Mouse (Mus musculus) forebrain, embryonic 12.5 days (tissue): ENCODE results near the gene Tmco1. TPM values are rescaled to one million over a fixed set of nuclear protein-coding genes. Genes with fewer than 3 reads are reported as not detected.

ENCODE experiments used
- ATAC-seq: fragments of 200-750 bp; cut with Nextera tagmentation; 2 replicates; pipeline ENCODE4 v1.8.0; 2017; ENCODE audit warnings: moderate TSS enrichment; ENCODE audit not compliant: low FRiP score
- H3K27ac ChIP-seq: fragments of 300-500 bp; sonication (generic); 2 replicates; pipeline ENCODE4 v1.5.1; 2016; ENCODE audit warnings: mild to moderate bottlenecking
- H3K27me3 ChIP-seq: fragments of 300-500 bp; sonication (generic); 2 replicates; pipeline ENCODE4 v1.6.1; 2016; ENCODE audit warnings: mild to moderate bottlenecking
- H3K36me3 ChIP-seq: fragments of 300-500 bp; sonication (generic); replicated peaks from 2 replicates; pipeline ENCODE4 v1.6.1; 2016; ENCODE audit warnings: mild to moderate bottlenecking
- H3K4me1 ChIP-seq: fragments of 300-500 bp; sonication (generic); 2 replicates; pipeline ENCODE4 v1.6.1; 2016
- H3K4me2 ChIP-seq: fragments of 300-500 bp; sonication (generic); 2 replicates; pipeline ENCODE4 v1.6.1; 2016; ENCODE audit warnings: mild to moderate bottlenecking, moderate library complexity
- H3K4me3 ChIP-seq: fragments of 300-500 bp; sonication (generic); replicated peaks from 2 replicates; pipeline ENCODE4 v1.5.1; 2016; ENCODE audit warnings: mild to moderate bottlenecking
- H3K9ac ChIP-seq: fragments of 300-500 bp; sonication (generic); 2 replicates; pipeline ENCODE4 v1.6.1; 2016; ENCODE audit warnings: mild to moderate bottlenecking
- H3K9me3 ChIP-seq: fragments of 300-500 bp; sonication (generic); 2 replicates; pipeline ENCODE4 v1.6.1; 2016
- WGBS: fragments of 180-500 bp; shearing (Covaris S2); methylation state at CpG from one replicate; pipeline ENCODE4 v1.1.7; 2016; 5-methylcytosine and 5-hydroxymethylcytosine counted together
- polyA plus RNA-seq: library from polyadenylated mRNA; unstranded; fragments of >200 nt; fragmentation: Nextera tagmentation; extraction: Ambion mirVana; gene quantifications from 2 replicates; pipeline ENCODE4 v1.2.1, GENCODE M21; 2016

The Tmco1 gene
- 68.3 and 70.9 TPM in 2 replicates for polyA plus RNA-seq

DNA sequence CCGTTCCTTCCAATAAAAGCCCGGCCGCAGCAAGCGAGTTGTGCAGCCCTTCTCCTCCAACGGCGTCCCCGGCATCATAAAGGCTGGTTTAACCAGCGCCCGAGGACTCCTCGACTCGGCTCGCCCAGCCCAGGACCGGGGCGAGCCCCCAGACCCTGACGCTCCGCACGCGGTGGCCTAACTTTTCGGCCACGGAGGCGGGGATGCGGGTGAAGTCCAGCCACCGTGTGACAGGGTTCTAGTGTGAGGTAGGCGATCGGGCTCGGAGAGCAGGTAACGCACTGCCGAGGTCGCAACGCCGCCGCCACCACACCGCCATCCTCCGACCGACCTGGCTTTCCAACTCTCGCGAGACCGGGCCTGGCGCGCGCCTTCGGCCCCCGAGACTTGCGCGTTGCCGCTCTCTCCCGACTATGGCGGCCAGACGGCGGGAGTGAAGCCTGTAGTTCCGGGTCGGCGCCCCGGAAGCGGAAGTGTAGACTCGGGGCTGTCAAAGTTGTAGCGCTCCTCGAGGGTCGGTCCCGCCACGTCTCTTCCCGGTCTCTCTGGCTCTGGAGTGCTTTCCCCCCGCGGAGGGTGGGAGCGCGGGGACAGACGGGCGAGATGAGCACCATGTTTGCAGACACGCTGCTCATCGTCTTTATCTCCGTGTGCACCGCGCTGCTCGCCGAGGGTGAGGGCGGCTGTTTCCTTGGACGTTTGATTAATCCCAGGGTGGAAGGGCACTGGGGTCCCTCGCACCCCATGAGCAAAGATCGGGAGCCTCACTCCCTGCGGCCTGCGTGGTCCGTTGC is at the start of gene Tmco1:
TSS of gene Tmco1 (plus strand) at position 118 of the 794 bp plus-strand sequence.
- no peaks in the 10 kb centered on the region for H3K9me3 ChIP-seq
- H3K36me3 ChIP-seq: peaks cover 11% of the 10 kb centered on the region
- ATAC-seq: peak; percentile 97
- WGBS: under 1% methylated on average over 82 of the region's 82 CpGs
- H3K4me3 ChIP-seq: peak within 1 kb of the TSS; percentile 74
- peak within 1 kb of the TSS; percentile 76 for H3K4me2 ChIP-seq
- H3K27ac ChIP-seq: peak within 1 kb of the TSS; percentile 95
- H3K4me1 ChIP-seq: peaks cover 17% of the 10 kb centered on the region
- H3K9ac ChIP-seq: peak within 1 kb of the TSS; percentile 83
- no peaks in the 10 kb centered on the region for H3K27me3 ChIP-seq

DNA sequence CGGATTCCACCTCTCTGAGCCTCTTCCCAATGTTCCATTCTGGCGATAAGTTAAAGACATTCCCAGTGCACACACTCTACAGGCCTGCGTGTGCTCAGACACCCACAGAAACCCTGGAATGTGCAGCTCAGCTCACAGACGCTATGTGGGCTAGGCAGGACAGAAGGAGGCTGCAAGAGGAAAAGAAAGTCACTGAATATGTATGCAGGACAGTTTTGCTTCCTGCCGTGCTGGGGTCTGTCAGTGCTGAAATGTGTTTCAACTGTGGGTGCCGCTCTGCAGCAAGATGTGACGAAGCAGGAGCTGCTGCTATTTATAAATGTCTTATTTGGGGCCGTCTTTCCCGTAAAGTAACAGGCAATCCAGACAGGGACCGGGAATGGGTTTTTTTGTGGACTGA is 48.5 kb upstream of the Tmco1 start:
- no peak overlapping the region for H3K9ac ChIP-seq
- H3K4me1 ChIP-seq: peaks cover 11% of the 10 kb centered on the region; the same call in 1 of the 2 replicates
- no peak overlapping the region for H3K4me3 ChIP-seq
- no peak for ATAC-seq
- no peak overlapping the region for H3K4me2 ChIP-seq
- no peaks in the 10 kb centered on the region for H3K9me3 ChIP-seq
- H3K27me3 ChIP-seq: no peaks in the 10 kb centered on the region
- 80% methylated on average over 10 of the region's 10 CpGs for WGBS
- H3K27ac ChIP-seq: no peak overlapping the region
- H3K36me3 ChIP-seq: no peaks in the 10 kb centered on the region

DNA sequence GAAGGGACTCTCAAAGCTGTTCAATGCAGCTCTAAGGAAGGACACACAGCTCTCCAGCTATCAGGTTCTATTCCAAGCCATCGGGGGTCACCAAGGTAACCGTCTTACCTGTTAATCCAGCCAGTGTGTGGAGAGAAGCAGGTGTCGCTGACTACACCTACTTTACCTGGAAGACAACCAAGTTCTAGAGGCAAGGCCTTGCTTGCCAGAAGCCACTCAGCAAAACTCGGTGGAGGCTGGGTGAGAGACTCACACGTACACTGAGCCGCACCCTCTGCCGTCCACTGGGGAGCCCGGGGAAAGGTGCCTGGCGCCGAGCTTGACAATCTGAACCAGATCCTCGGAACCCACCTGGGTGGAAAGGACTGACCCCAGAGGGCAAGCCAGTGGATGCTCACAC is 46.4 kb upstream of the Tmco1 start:
- Histone ChIP-seq H3K9ac (no peak overlapping the region), H3K4me1 (peaks cover 11% of the 10 kb centered on the region; the same call in 1 of the 2 replicates), H3K27ac (no peak overlapping the region), H3K4me2 (no peak overlapping the region), H3K36me3 (no peaks in the 10 kb centered on the region), H3K4me3 (no peak overlapping the region), H3K9me3 (no peaks in the 10 kb centered on the region), H3K27me3 (no peaks in the 10 kb centered on the region)
- WGBS: 95% methylated on average over 11 of the region's 11 CpGs
- no peak for ATAC-seq

DNA sequence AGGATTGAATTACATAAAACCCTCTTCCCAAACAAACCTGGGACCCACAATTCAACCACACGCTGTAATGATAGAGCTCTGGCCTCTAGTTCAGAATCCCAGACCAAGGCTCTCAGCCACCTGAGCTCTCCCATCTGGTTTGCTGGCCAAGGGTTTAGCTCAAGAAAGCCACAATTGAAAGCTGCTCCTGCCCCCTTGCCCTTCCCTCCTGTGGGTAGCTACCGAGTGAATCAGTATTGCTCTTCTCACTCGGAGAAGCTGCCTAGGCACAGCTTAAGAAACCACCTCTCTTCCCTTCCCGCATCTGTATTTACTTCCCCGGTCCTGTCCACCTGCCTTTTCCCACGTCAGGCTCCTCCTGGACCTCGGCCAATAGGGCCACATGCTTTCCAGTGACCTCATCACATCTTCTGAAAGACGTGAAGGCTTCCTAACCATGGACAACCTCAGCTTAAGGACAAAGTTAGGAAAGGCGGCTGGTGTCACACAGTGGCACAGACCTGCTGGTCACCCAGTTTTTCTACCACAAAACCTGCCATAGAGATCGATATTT is 45.6 kb upstream of the Tmco1 start:
- WGBS: 80% methylated on average over 10 of the region's 10 CpGs
- no peak for ATAC-seq
- Histone ChIP-seq H3K4me3 (no peak overlapping the region), H3K27me3 (no peaks in the 10 kb centered on the region), H3K27ac (no peak overlapping the region), H3K36me3 (no peaks in the 10 kb centered on the region), H3K4me1 (peaks cover 13% of the 10 kb centered on the region; the same call in 1 of the 2 replicates), H3K9me3 (no peaks in the 10 kb centered on the region), H3K9ac (no peak overlapping the region), H3K4me2 (no peak overlapping the region)

DNA sequence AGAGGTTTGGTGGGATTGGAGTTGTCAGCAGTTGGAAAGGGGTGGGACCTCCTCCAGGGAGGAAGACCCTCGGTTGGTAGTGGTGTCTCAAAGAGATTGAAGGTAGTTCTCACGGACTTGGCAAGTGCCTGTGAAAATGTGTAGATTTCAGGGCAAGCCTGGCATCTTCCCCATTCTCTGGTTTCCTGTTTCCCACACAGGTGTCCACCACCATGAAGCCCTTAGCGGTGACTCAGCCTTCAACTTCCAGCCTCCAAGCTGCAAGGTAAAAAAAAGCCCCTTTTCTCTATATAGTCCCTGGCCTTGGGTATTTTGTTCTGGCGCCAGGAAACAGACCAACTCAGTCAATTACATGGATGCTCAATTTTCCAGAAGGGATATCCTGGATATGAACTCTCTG is 42.8 kb upstream of the Tmco1 start:
- WGBS: 86% methylated on average over 4 of the region's 4 CpGs

DNA sequence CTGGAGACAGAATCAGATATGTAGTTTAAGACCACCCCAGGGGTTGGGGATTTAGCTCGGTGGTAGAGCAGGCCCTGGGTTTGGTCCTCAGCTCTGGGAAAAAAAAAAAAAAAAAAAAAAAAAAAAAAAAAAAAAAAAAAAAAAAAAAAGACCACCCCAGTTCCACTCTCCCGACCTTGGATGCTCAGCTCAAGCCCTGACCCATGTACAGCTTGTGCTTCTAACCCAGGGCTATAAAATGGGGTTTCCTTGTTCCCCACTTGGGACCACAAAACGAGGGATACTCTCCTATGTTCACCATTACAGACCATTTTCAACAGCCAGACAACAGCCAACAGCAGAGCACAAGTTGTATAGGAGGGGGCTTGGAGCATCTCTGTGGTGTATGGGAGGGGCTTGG is 41.5 kb upstream of the Tmco1 start:
- Histone ChIP-seq H3K9me3 (no peaks in the 10 kb centered on the region), H3K27me3 (no peaks in the 10 kb centered on the region), H3K36me3 (no peaks in the 10 kb centered on the region), H3K27ac (no peak overlapping the region), H3K9ac (no peak overlapping the region), H3K4me1 (peaks cover 41% of the 10 kb centered on the region), H3K4me3 (no peak overlapping the region), H3K4me2 (no peak overlapping the region)
- WGBS: 78% methylated on average over 3 of the region's 3 CpGs
- no peak for ATAC-seq

More for the DNA sequence above, 42.8 kb upstream of the Tmco1 start:
- Histone ChIP-seq H3K9ac (no peak overlapping the region), H3K4me2 (no peak overlapping the region), H3K27ac (no peak overlapping the region), H3K27me3 (no peaks in the 10 kb centered on the region), H3K4me3 (no peak overlapping the region), H3K4me1 (peaks cover 28% of the 10 kb centered on the region), H3K36me3 (no peaks in the 10 kb centered on the region), H3K9me3 (no peaks in the 10 kb centered on the region)
- no peak for ATAC-seq

DNA sequence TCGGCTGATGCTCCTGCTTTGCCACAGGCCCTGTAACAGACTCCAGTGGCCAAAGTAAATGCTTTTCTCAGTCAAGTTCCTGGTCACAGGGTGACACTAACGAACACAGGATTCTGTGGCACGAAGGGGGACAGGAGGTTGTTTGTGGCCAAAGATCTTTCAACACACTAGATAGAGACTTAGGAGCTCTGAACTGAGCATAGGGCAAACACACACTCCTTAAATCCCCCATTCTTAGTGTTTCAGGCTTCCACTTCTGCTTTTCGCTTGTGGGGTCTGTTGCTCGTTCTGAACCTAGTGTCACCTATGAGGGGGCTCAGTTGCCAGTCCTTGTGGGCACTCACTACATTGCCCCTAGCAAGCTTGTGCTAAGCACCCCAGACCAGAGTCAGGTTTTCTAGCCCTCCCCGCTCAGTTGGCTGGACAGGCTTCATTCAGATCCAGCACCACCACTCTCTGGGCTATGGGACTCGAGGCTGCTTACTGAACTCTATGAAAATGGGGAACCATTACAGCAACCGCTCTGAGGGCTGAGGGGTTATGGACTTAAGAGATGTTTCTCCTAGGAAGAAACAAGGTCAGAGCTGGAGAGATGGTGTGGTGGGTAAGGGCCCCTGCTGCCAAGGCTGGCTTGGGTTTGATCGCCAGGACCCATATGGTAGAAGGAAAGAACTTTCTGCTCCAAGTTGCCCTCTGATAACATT is 39.7 kb upstream of the Tmco1 start:
- no peak for ATAC-seq
- H3K27me3 ChIP-seq: no peaks in the 10 kb centered on the region
- WGBS: 86% methylated on average over 9 of the region's 9 CpGs
- H3K9ac ChIP-seq: no peak overlapping the region
- no peak overlapping the region for H3K4me3 ChIP-seq
- no peaks in the 10 kb centered on the region for H3K36me3 ChIP-seq
- H3K4me1 ChIP-seq: peaks cover 48% of the 10 kb centered on the region
- H3K27ac ChIP-seq: no peak overlapping the region
- H3K4me2 ChIP-seq: no peak overlapping the region
- no peaks in the 10 kb centered on the region for H3K9me3 ChIP-seq

DNA sequence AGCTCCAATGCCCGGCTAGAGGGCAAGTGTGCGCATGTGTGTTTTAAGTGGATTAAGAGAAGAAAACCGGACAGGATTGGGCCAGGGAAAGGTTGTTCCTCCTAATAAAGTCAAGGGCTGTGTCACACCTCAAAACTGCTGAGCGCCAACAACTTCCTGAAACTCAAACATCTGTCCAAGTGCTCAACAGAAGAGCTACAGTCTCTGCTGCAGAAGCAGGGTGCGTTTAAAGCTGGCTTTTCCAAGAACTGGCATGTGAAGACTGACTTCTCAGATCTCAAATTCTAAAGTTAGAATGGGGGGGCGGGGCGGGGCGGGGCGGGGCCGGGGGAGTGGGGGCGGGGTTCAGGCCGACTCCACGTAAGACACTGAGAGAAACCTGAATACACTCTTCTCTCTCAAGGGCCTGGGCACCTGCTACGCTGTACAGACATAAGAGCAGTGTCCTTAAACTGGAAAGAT is 38.8 kb upstream of the Tmco1 start:
- H3K9me3 ChIP-seq: no peaks in the 10 kb centered on the region
- H3K27me3 ChIP-seq: no peaks in the 10 kb centered on the region
- peaks cover 53% of the 10 kb centered on the region for H3K4me1 ChIP-seq
- no peaks in the 10 kb centered on the region for H3K36me3 ChIP-seq
- 29% methylated on average over 14 of the region's 14 CpGs for WGBS
- H3K4me3 ChIP-seq: no peak overlapping the region
- ATAC-seq: no peak
- peak overlapping the region; percentile 49; the same call in 1 of the 2 replicates for H3K4me2 ChIP-seq
- 0 out of 2 replicates have a peak overlapping the region, but pooled peaks have one; percentile 61 for H3K27ac ChIP-seq
- no peak overlapping the region for H3K9ac ChIP-seq

DNA sequence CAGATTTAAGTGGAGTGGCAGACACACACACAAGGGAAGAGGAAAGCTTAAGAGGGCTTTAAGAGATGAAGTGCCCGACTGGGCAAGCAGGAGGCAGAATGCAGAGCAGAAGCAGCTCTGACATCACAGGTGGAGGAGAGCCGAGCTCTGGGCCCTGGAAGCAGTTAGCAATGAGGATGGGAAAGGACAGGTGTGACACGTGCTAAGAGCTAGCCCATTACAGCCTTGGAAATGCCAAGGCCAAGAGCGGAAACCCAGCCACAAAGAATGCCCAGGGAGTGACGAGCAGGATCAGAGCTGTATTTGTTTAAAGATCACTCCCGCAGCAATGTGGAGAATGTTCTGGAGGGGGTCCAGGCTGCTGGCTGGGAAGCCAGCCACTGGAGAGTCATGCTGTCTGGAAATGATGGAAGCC is 38.3 kb upstream of the Tmco1 start:
- Histone ChIP-seq H3K27me3 (no peaks in the 10 kb centered on the region), H3K4me1 (peaks cover 52% of the 10 kb centered on the region), H3K27ac (peak overlapping the region; percentile 61; the same call in 1 of the 2 replicates), H3K4me3 (no peak overlapping the region), H3K9ac (peak overlapping the region; percentile 40; the same call in 1 of the 2 replicates), H3K9me3 (no peaks in the 10 kb centered on the region), H3K4me2 (peak overlapping the region; percentile 49), H3K36me3 (no peaks in the 10 kb centered on the region)
- 17% methylated on average over 6 of the region's 6 CpGs for WGBS
- peak; percentile 21; the same call in 1 of the 2 replicates for ATAC-seq

DNA sequence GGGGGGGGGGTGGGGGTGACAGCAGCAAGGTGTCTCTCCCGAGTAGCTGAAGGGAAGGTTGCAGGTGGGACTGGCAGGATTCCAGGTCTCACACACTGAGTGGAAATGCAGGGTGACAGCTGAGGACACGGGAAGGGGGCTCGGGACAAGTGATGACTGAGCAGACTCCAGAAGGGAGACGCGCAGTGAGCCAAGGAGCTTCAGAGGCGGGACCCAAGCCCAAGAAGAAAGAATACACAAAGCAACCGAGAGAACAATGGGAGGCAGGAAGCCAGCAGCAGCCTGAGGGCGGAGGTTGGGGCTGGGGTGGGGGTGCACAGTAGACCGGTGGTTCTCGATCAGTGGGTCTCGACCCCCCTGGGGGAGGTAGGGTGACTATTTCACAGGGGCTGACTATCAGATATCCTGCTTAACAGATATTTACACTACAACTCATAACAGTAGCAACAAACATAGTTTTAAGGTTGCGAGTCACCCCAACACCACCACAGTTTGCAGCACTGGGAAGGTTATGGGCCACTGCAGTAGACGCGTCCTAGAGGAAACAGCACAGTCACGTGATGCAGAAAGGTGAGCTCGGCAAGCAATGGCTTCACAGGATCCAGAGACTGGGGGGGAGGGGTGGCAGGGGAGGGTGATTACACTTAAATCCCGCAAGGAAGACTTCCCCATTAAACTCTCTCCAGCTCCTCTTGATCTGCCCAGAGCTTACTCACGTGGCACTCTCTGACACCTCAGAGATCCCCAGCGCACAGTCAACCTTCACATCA is 37.7 kb upstream of the Tmco1 start:
- Histone ChIP-seq H3K9ac (peak overlapping the region; percentile 40; the same call in 1 of the 2 replicates), H3K4me1 (peaks cover 52% of the 10 kb centered on the region), H3K9me3 (no peaks in the 10 kb centered on the region), H3K4me2 (peak overlapping the region; percentile 49), H3K4me3 (peak overlapping the region; percentile 18), H3K27ac (peak overlapping the region; percentile 61; the same call in 1 of the 2 replicates), H3K27me3 (no peaks in the 10 kb centered on the region), H3K36me3 (no peaks in the 10 kb centered on the region)
- peak; percentile 48; the same call in 1 of the 2 replicates for ATAC-seq
- 8% methylated on average over 19 of the region's 19 CpGs for WGBS

DNA sequence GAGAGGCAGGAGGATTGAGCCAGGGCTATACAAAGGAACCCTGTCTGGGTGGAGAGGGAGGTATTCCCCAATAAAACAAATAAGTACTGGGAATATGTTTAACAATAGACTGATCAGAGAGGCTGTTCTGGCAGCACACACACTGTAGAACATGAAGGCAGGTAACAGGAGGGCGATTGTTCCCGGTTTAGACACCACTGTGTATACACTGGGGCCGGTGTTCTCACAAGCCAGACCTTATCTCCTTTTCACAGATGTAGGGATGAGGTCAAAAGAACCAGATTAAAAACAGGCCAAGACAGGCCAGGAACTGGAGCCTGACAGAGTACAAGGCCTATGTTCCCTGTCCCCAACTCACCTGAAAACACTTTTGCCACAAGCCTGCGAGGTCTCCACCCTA is 36.9 kb upstream of the Tmco1 start:
- H3K9ac ChIP-seq: no peak overlapping the region
- no peaks in the 10 kb centered on the region for H3K9me3 ChIP-seq
- H3K4me1 ChIP-seq: peaks cover 52% of the 10 kb centered on the region
- WGBS: 33% methylated on average over 4 of the region's 4 CpGs
- no peak overlapping the region for H3K4me3 ChIP-seq
- ATAC-seq: no peak
- H3K27me3 ChIP-seq: no peaks in the 10 kb centered on the region
- peak overlapping the region; percentile 49 for H3K4me2 ChIP-seq
- H3K27ac ChIP-seq: 0 out of 2 replicates have a peak overlapping the region, but pooled peaks have one; percentile 61
- H3K36me3 ChIP-seq: no peaks in the 10 kb centered on the region
